Mouse (Mus musculus) CH12.LX (cell line): Measurements from ENCODE around the gene Plgrkt.

Experiments
- CHD1 ChIP-seq: IDR thresholded peaks from 2 replicates; pipeline ENCODE4 v1.6.1; 2012; ENCODE audit warnings: low read depth, low read length, improper control_type of control experiment, inconsistent platforms
- RAD21 ChIP-seq: IDR thresholded peaks from 2 replicates; pipeline ENCODE4 v1.6.1; 2011; ENCODE audit warnings: low read depth, mild to moderate bottlenecking, low read length, improper control_type of control experiment, moderate library complexity
- SIN3A ChIP-seq: IDR thresholded peaks from 2 replicates; pipeline ENCODE4 v1.6.1; 2012; ENCODE audit warnings: low read length, improper control_type of control experiment, inconsistent platforms
- TBP ChIP-seq: conservative IDR thresholded peaks from 2 replicates; pipeline ENCODE4 v1.6.1; 2011; ENCODE audit warnings: low read depth, low read length, improper control_type of control experiment

DNA sequence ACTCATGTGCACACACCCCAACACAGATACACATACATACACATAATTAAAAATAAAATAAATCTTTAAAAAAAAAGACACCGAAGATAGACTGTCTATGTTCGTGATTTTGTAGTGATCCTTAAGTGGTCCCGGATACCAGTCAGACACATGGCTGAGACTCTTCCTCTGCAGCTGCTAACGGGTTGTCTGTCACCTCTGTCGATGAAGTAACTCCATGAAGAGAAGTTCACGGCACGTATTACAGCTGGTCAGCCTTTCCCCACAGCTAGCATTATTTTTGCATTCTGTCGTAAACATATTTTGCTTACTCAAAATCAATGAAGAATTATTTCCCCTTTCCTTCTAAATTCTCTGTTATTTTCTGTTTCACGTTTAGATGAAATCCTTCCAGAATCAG lies 26.1 kb upstream of the Plgrkt start:
- no peak for TF ChIP-seq RAD21
- no peak for TF ChIP-seq TBP
- no peak for TF ChIP-seq SIN3A
- no peak for TF ChIP-seq CHD1
